Mouse (Mus musculus): Measurements from ENCODE around the gene Alox12. TPM values are rescaled to one million over a fixed set of nuclear protein-coding genes. Genes with fewer than 3 reads are reported as not detected.

Gene Alox12
- polyA plus RNA-seq, 1 experiment from 2014 or later: 14.8 TPM

DNA sequence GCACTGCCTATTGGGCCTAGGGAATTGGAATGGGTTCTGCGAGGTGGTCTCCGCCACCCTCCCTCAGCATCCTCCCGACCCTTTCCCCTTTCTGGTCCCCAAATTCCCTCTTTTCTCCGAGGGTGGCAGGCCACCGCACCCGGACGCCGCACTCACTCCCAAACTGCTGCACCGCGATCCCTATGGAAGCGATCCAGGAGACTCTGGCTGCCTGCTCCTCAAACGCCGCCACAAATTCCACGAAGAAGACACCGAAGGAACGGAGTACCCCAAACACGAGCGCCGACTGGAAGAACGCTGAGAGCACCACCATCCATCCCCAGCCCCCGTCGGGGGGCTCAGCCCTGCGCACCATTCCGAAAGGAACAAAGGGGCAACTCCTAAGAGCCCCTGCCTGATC, 34.8 kb downstream of the Alox12 start:
- peak overlapping the region; percentile 75 for H3K4me3 ChIP-seq (ENCODE audit: low read depth, low read length)
- H3K4me2 ChIP-seq (ENCODE audit: low read depth, low read length): peak overlapping the region; percentile 99
- no peaks in the 10 kb centered on the region for H3K36me3 ChIP-seq (ENCODE audit: control insufficient read depth, insufficient read depth)
- ATAC-seq (ENCODE audit: low read depth): no peak
- peaks cover 30% of the 10 kb centered on the region for H3K4me1 ChIP-seq (ENCODE audit: control insufficient read depth, low read depth, low read length)
- H3K27me3 ChIP-seq (ENCODE audit: control insufficient read depth, insufficient read depth, low read depth, low read length): peaks cover 10% of the 10 kb centered on the region
- peak overlapping the region; percentile 82 for H3K9ac ChIP-seq (ENCODE audit: low read depth, low read length)
- 3% methylated on average over 24 of the region's 24 CpGs for WGBS (ENCODE audit: insufficient replicate concordance)
- H3K27ac ChIP-seq (ENCODE audit: low read length): peak overlapping the region; percentile 98
- H3K9me3 ChIP-seq (replicated peaks; ENCODE audit: control insufficient read depth, low read length): no peaks in the 10 kb centered on the region

DNA sequence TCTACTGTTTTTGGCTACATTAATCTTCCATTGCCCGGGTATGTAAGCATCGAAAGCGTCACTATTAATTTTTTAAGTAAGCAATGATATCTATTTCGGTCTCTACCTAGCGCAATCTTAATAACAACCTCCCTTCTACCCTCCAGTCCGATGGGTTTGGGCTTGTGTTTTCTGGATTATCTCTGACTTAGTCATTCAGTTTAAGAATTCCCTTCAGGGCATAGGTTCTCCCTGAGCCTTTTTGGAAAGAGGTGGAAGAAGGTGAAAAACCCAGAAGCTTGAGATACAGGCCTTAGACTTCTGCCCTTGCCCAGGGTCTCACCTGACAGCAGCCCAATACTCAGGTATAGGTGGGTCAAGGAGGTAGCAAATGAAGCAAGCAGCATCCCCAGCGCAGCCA, 35.3 kb downstream of the Alox12 start:
- Histone ChIP-seq H3K4me1 (ENCODE audit: control insufficient read depth, low read depth, low read length) (peaks cover 30% of the 10 kb centered on the region), H3K27ac (ENCODE audit: low read length) (peak overlapping the region; percentile 98)

DNA sequence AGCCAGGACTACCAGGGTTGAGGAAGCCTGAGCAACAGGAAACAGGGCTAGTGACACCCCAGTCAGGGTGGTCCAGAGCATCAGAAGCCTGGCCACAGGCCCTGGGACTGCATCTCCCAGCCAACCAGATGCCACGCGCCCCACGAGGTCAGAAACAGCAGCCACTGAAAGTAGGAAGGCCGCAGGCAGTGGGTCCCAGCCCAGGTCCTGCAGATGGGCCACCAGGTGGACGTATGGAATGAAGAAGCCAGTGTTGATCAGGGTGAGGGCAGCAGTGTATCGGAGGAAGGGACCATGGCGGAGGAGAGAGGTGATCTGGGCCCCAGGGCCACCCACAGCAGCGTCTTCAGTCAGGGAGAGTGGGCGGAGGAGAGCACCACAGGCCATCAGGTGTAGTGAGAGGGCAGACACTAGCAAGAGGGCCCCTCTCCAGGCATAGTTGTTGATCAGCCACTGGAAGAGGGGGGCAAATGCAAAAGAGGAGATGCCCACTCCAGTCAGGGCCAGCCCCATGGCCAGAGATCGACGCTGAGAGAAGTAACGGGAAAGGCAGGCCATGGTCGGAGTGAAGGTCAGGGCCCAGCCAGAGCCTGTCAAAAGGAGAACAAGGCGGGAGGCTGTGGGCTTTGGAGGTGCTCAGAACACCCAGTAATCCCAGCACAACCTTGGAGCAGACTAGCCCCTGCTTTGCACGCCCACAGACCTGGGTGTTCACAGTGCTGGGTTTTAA, 36.2 kb downstream of the Alox12 start:
- H3K4me1 ChIP-seq (ENCODE audit: control insufficient read depth, low read depth, low read length): peaks cover 35% of the 10 kb centered on the region
- no peak overlapping the region for H3K4me2 ChIP-seq (ENCODE audit: low read depth, low read length)
- WGBS (ENCODE audit: insufficient replicate concordance): 82% methylated on average over 15 of the region's 15 CpGs
- H3K9me3 ChIP-seq (replicated peaks; ENCODE audit: control insufficient read depth, low read length): no peaks in the 10 kb centered on the region
- H3K27ac ChIP-seq (ENCODE audit: low read length): no peak overlapping the region
- H3K9ac ChIP-seq (ENCODE audit: low read depth, low read length): no peak overlapping the region
- peaks cover 24% of the 10 kb centered on the region for H3K27me3 ChIP-seq (ENCODE audit: control insufficient read depth, insufficient read depth, low read depth, low read length)
- H3K4me3 ChIP-seq (ENCODE audit: low read depth, low read length): no peak overlapping the region
- ATAC-seq (ENCODE audit: low read depth): no peak
- no peaks in the 10 kb centered on the region for H3K36me3 ChIP-seq (ENCODE audit: control insufficient read depth, insufficient read depth)

More for the DNA sequence above, 35.3 kb downstream of the Alox12 start:
- no peak for ATAC-seq (ENCODE audit: low read depth)
- Histone ChIP-seq H3K9ac (ENCODE audit: low read depth, low read length) (peak overlapping the region; percentile 82), H3K27me3 (ENCODE audit: control insufficient read depth, insufficient read depth, low read depth, low read length) (peaks cover 14% of the 10 kb centered on the region), H3K4me3 (ENCODE audit: low read depth, low read length) (peak overlapping the region; percentile 75), H3K36me3 (ENCODE audit: control insufficient read depth, insufficient read depth) (no peaks in the 10 kb centered on the region), H3K4me2 (ENCODE audit: low read depth, low read length) (peak overlapping the region; percentile 99), H3K9me3 (replicated peaks; ENCODE audit: control insufficient read depth, low read length) (no peaks in the 10 kb centered on the region)
- 60% methylated on average over 7 of the region's 7 CpGs for WGBS (ENCODE audit: insufficient replicate concordance)

DNA sequence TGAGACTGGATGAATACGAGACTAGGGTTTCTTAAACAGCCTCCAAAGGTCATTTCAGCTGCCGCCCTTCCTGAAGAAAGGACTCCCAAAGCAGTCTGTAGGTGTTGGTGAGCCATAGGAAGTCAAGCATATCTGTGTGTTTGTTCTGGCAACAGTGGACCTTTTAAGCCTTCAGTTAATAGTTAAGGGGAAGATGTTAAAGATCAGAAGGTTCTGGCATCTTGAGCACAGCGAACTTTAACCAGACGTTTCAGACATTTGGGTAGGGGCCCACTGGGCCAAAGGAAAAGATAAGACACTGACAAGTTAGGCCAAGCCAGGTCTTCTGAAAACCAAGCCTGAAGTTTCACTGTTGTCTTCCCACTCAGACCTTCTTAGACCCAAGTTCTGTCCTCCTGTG, 37.1 kb downstream of the Alox12 start:
- Histone ChIP-seq H3K4me3 (ENCODE audit: low read depth, low read length) (no peak overlapping the region), H3K36me3 (ENCODE audit: control insufficient read depth, insufficient read depth) (no peaks in the 10 kb centered on the region), H3K4me1 (ENCODE audit: control insufficient read depth, low read depth, low read length) (peaks cover 29% of the 10 kb centered on the region), H3K9ac (ENCODE audit: low read depth, low read length) (no peak overlapping the region), H3K27ac (ENCODE audit: low read length) (no peak overlapping the region), H3K4me2 (ENCODE audit: low read depth, low read length) (no peak overlapping the region), H3K27me3 (ENCODE audit: control insufficient read depth, insufficient read depth, low read depth, low read length) (peaks cover 32% of the 10 kb centered on the region), H3K9me3 (replicated peaks; ENCODE audit: control insufficient read depth, low read length) (no peaks in the 10 kb centered on the region)
- ATAC-seq (ENCODE audit: low read depth): no peak
- 57% methylated on average over 4 of the region's 4 CpGs for WGBS (ENCODE audit: insufficient replicate concordance)

DNA sequence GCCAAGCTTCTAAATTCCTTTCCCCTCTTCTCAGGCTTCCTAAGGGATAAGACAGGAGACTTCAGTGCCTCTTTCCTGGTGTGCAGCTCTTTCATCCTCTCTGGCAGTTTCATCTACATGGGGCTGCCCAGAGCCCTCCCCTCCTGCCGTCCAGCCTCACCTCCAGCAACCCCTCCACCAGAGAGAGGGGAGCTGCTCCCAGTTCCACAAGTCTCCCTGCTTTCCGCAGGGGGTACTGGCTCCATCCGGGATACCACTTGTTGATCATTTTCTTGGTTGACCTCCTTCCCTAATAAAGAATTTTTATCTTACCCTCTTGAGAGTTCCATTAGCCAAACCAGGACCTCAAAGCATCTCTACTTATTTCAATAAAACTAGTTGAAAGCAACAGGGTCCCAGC, 39.0 kb downstream of the Alox12 start:
- 68% methylated on average over 3 of the region's 3 CpGs for WGBS (ENCODE audit: insufficient replicate concordance)
- ATAC-seq (ENCODE audit: low read depth): no peak
- H3K27ac ChIP-seq (ENCODE audit: low read length): no peak overlapping the region

DNA sequence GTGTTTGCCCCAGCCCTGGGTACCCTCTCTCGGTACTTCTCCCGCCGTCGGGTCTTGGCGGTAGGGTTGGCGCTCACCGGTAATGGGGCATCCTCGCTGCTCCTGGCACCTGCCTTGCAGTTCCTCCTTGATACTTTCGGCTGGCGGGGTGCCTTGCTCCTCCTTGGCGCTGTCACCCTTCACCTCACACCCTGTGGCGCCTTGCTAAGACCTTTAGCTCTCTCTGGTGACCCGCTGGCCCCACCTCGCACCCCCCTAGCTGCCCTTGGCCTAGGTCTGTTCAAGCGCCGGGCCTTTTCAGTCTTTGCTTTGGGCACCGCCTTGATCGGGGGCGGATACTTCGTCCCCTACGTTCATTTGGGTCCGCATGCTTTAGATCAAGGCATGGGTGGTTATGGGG, 39.9 kb downstream of the Alox12 start:
- Histone ChIP-seq H3K36me3 (ENCODE audit: control insufficient read depth, insufficient read depth) (no peaks in the 10 kb centered on the region), H3K9ac (ENCODE audit: low read depth, low read length) (no peak overlapping the region), H3K27ac (ENCODE audit: low read length) (no peak overlapping the region), H3K4me2 (ENCODE audit: low read depth, low read length) (no peak overlapping the region), H3K4me1 (ENCODE audit: control insufficient read depth, low read depth, low read length) (peaks cover 14% of the 10 kb centered on the region), H3K27me3 (ENCODE audit: control insufficient read depth, insufficient read depth, low read depth, low read length) (peaks cover 44% of the 10 kb centered on the region), H3K4me3 (ENCODE audit: low read depth, low read length) (no peak overlapping the region), H3K9me3 (replicated peaks; ENCODE audit: control insufficient read depth, low read length) (no peaks in the 10 kb centered on the region)
- ATAC-seq (ENCODE audit: low read depth): no peak
- WGBS (ENCODE audit: insufficient replicate concordance): 27% methylated on average over 22 of the region's 22 CpGs

More for the DNA sequence above, 39.0 kb downstream of the Alox12 start:
- Histone ChIP-seq H3K4me3 (ENCODE audit: low read depth, low read length) (no peak overlapping the region), H3K4me2 (ENCODE audit: low read depth, low read length) (no peak overlapping the region), H3K9me3 (replicated peaks; ENCODE audit: control insufficient read depth, low read length) (no peaks in the 10 kb centered on the region), H3K9ac (ENCODE audit: low read depth, low read length) (no peak overlapping the region), H3K4me1 (ENCODE audit: control insufficient read depth, low read depth, low read length) (peaks cover 18% of the 10 kb centered on the region), H3K36me3 (ENCODE audit: control insufficient read depth, insufficient read depth) (no peaks in the 10 kb centered on the region), H3K27me3 (ENCODE audit: control insufficient read depth, insufficient read depth, low read depth, low read length) (peaks cover 44% of the 10 kb centered on the region)

DNA sequence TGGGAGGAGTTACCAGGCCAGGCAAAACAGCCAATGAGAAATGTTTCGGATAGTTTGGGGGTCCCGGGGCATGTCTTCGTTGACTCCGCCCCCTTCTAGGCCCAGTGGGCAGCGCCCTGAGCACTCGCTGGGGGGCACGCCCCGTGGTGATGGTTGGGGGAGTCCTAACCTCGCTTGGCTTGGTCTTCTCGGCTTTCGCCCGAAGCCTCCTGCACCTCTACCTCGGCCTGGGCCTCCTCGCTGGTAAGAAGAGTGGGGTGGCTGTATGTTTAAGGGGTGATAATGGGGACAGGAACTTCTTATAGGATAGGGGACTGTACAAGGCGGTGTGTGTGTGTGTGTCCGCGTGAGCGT, 40.3 kb downstream of the Alox12 start:
- ATAC-seq (ENCODE audit: low read depth): no peak
- H3K9ac ChIP-seq (ENCODE audit: low read depth, low read length): no peak overlapping the region

DNA sequence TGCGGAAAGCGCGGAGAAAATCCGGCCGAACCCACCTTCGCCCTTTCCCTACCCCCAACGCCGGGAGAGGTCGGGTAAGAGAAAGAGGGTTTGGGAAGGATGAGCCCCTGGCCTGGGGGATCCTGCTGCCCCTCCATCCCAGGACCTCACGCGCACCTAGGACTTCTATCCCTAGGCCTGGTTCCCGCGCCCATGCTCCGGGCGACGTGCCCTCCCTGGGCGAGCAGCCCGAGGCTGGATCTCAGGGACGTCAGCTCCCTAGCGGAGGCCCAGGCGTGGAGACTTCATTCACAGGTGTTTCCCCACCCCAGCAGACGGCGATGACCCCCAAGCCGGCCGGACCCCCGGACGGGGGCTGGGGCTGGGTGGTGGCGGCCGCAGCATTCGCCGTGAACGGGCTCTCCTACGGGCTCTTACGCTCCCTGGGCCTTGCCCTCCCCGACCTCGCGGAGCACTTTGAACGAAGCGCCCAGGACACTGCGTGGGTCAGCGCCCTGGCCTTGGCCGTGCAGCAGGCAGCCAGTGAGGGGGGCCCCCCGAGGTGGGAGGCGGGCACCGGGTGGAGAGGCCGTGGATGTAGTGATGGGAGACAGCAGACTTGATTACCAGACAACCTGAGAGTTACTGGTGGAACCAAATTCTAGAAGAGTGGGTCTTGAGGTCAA, 40.8 kb downstream of the Alox12 start:
- H3K36me3 ChIP-seq (ENCODE audit: control insufficient read depth, insufficient read depth): no peaks in the 10 kb centered on the region
- H3K9me3 ChIP-seq (replicated peaks; ENCODE audit: control insufficient read depth, low read length): no peaks in the 10 kb centered on the region
- ATAC-seq (ENCODE audit: low read depth): peak; percentile 24; the same call in 1 of the 2 replicates
- H3K4me2 ChIP-seq (ENCODE audit: low read depth, low read length): peak overlapping the region; percentile 51
- H3K27me3 ChIP-seq (ENCODE audit: control insufficient read depth, insufficient read depth, low read depth, low read length): peaks cover 44% of the 10 kb centered on the region
- 1% methylated on average over 46 of the region's 46 CpGs for WGBS (ENCODE audit: insufficient replicate concordance)
- H3K9ac ChIP-seq (ENCODE audit: low read depth, low read length): no peak overlapping the region
- H3K27ac ChIP-seq (ENCODE audit: low read length): no peak overlapping the region
- peaks cover 8% of the 10 kb centered on the region for H3K4me1 ChIP-seq (ENCODE audit: control insufficient read depth, low read depth, low read length)
- H3K4me3 ChIP-seq (ENCODE audit: low read depth, low read length): peak overlapping the region; percentile 36

More for the DNA sequence above, 40.3 kb downstream of the Alox12 start:
- WGBS (ENCODE audit: insufficient replicate concordance): 6% methylated on average over 18 of the region's 18 CpGs
- peaks cover 44% of the 10 kb centered on the region for H3K27me3 ChIP-seq (ENCODE audit: control insufficient read depth, insufficient read depth, low read depth, low read length)
- no peak overlapping the region for H3K27ac ChIP-seq (ENCODE audit: low read length)
- H3K4me1 ChIP-seq (ENCODE audit: control insufficient read depth, low read depth, low read length): peaks cover 10% of the 10 kb centered on the region
- H3K9me3 ChIP-seq (replicated peaks; ENCODE audit: control insufficient read depth, low read length): no peaks in the 10 kb centered on the region
- peak overlapping the region; percentile 51 for H3K4me2 ChIP-seq (ENCODE audit: low read depth, low read length)
- H3K36me3 ChIP-seq (ENCODE audit: control insufficient read depth, insufficient read depth): no peaks in the 10 kb centered on the region
- peak overlapping the region; percentile 36; the same call in 1 of the 2 replicates for H3K4me3 ChIP-seq (ENCODE audit: low read depth, low read length)

DNA sequence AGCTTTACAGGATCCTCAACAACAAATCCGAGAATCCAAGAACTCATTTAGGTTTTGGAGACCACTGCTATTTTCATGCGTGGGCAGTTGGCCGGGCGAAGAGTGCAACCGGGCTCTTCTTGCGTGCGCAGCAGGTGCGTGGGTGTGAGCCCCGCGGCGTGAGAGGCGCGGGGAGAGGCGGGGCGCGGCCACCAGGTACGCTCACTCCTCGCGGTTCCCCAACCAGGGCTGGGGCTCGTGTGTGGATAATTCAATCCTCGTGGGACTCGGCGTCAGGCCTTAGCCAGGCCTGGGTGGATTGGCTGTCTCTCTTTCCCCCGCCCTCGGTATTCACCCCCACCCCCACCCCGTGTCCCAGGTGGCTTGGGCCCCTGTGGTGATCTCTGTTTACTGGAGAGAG, 41.4 kb downstream of the Alox12 start:
- Histone ChIP-seq H3K4me1 (ENCODE audit: control insufficient read depth, low read depth, low read length) (peaks cover 8% of the 10 kb centered on the region), H3K4me3 (ENCODE audit: low read depth, low read length) (peak overlapping the region; percentile 36), H3K4me2 (ENCODE audit: low read depth, low read length) (peak overlapping the region; percentile 51), H3K36me3 (ENCODE audit: control insufficient read depth, insufficient read depth) (no peaks in the 10 kb centered on the region), H3K27ac (ENCODE audit: low read length) (no peak overlapping the region), H3K9ac (ENCODE audit: low read depth, low read length) (no peak overlapping the region), H3K27me3 (ENCODE audit: control insufficient read depth, insufficient read depth, low read depth, low read length) (peaks cover 44% of the 10 kb centered on the region), H3K9me3 (replicated peaks; ENCODE audit: control insufficient read depth, low read length) (no peaks in the 10 kb centered on the region)
- ATAC-seq (ENCODE audit: low read depth): no peak
- WGBS (ENCODE audit: insufficient replicate concordance): 12% methylated on average over 26 of the region's 26 CpGs

Measured in liver, embryonic 16.5 days (tissue).